ENCODE assay signal across 8 mouse cellular contexts in genomic region chr13:21783255-21783617, GRCm38 (mm10). TPM values are rescaled to one million over a fixed set of nuclear protein-coding genes. Genes with fewer than 3 reads are reported as not detected.
DNase-seq lines count a peak whose midpoint lies in the region; ATAC-seq and TF ChIP-seq lines count a peak whose summit lies in the region.

Gene Hist1h3i, minus strand, starts transcription at chr13:21783370.

- intact Hi-C loops in gastrocnemius, postnatal 36 days (cut with DNase I), result loop anchor here (10.0 kb wide), 1 partner anchor 68 kb away; the partner anchor contains the start of genes Hist1h2ai, Hist1h2bl and Hist1h3h
- intact Hi-C loops in left cerebral cortex, postnatal 36 days (cut with DNase I), result no loop called here

- H3K9ac ChIP-seq in intestine, embryonic 15.5 days, result peak within 1 kb of the TSS; percentile 47

- WGBS in intestine, embryonic 15.5 days, result under 1% methylated on average over 18 of the region's 20 CpGs
- under 1% methylated on average over 17 of the region's 20 CpGs for WGBS in midbrain, embryonic 10.5 days
- under 1% methylated on average over 16 of the region's 20 CpGs for WGBS in spleen, adult 2 months

- no peak for TF ChIP-seq CTCF in spleen, adult 2 months (IDR thresholded peaks at IDR 0.05; ENCODE audit: extremely low read depth, insufficient read depth, insufficient read length, insufficient replicate concordance)

- H3K4me1 ChIP-seq in intestine, embryonic 15.5 days (replicated peaks), result peaks cover 19% of the 10 kb centered on the region
- peaks cover 58% of the 10 kb centered on the region for H3K4me1 ChIP-seq in midbrain, embryonic 10.5 days
- no peaks in the 10 kb centered on the region; the same call in 1 of the 2 replicates for H3K4me1 ChIP-seq in spleen, adult 2 months (ENCODE audit: control insufficient read depth, insufficient read depth, insufficient read length)

- peak within 1 kb of the TSS; percentile 62 for H3K4me2 ChIP-seq in intestine, embryonic 15.5 days (replicated peaks)

- no peaks in the 10 kb centered on the region for H3K36me3 ChIP-seq in intestine, embryonic 15.5 days
- no peaks in the 10 kb centered on the region for H3K36me3 ChIP-seq in midbrain, embryonic 10.5 days
- H3K36me3 ChIP-seq in spleen, adult 2 months (ENCODE audit: control insufficient read depth, insufficient read depth, low read length), result no peaks in the 10 kb centered on the region

- no peaks in the 10 kb centered on the region for H3K27me3 ChIP-seq in intestine, embryonic 15.5 days (replicated peaks)
- H3K27me3 ChIP-seq in midbrain, embryonic 10.5 days (ENCODE audit: low read depth, poor library complexity, severe bottlenecking), result no peaks in the 10 kb centered on the region
- H3K27me3 ChIP-seq in spleen, adult 2 months (ENCODE audit: control insufficient read depth, insufficient read depth, low read length), result no peaks in the 10 kb centered on the region

- TF ChIP-seq POLR2A in spleen, adult 2 months (IDR thresholded peaks at IDR 0.05; ENCODE audit: low read depth, low read length), result peak; percentile 38

- DNase-seq in 416B (ENCODE audit: low read depth), result peak; percentile 99
- DNase-seq in adrenal gland, adult 2 months, result peak; percentile 79
- DNase-seq in embryo, embryonic 11.5 days (ENCODE audit: low read depth, low spot score), result peak; percentile 84
- DNase-seq in gastrocnemius, postnatal 36 days, result peak in 1 of 2 experiments; percentile 22
- peak; percentile 57 to 61 for DNase-seq in left cerebral cortex, postnatal 36 days (ENCODE audit: low spot score in 2 of 2)
- peak; percentile 59 for DNase-seq in midbrain, embryonic 10.5 days (ENCODE audit: low spot score)
- DNase-seq in spleen, adult 2 months (ENCODE audit: low read depth in 1 of 2, low spot score in 2 of 2), result peak; percentile 21 to 83

- H3K27ac ChIP-seq in intestine, embryonic 15.5 days, result peak within 1 kb of the TSS; percentile 86
- peak within 1 kb of the TSS; percentile 97 for H3K27ac ChIP-seq in midbrain, embryonic 10.5 days (replicated peaks)
- H3K27ac ChIP-seq in spleen, adult 2 months (ENCODE audit: insufficient read depth, low read length), result peak within 1 kb of the TSS; percentile 88

- H3K9me3 ChIP-seq in intestine, embryonic 15.5 days, result no peaks in the 10 kb centered on the region
- no peaks in the 10 kb centered on the region for H3K9me3 ChIP-seq in midbrain, embryonic 10.5 days (replicated peaks)

- H3K4me3 ChIP-seq in intestine, embryonic 15.5 days (replicated peaks), result peak within 1 kb of the TSS; percentile 39
- peak within 1 kb of the TSS; percentile 59 for H3K4me3 ChIP-seq in midbrain, embryonic 10.5 days
- peak within 1 kb of the TSS; percentile 51 for H3K4me3 ChIP-seq in spleen, adult 2 months (ENCODE audit: extremely low read depth, insufficient read depth, insufficient read length)

- peak; percentile 63 for ATAC-seq in intestine, embryonic 15.5 days

RNA-seq across cellular contexts. Expression of gene Hist1h3i, which starts in this region (rescaled TPM):
- 10 to 100 TPM; 41.4 to 42.7 TPM for total RNA-seq in adrenal gland, adult 2 months (2021)
- 16.8 and 25.5 TPM in 2 replicates for polyA plus RNA-seq in adrenal gland, adult 2 months (2012; rRNA removed)
- 10 to 100 TPM; 11.9 to 24.7 TPM for total RNA-seq in gastrocnemius, postnatal 36 days (2021)
- polyA plus RNA-seq in intestine, embryonic 15.5 days (2015; fragmentation: Nextera tagmentation; extraction: Ambion mirVana), result 89.5 and 101 TPM in 2 replicates
- total RNA-seq in left cerebral cortex, postnatal 36 days (2021), result 10 to 100 TPM; 55.4 to 73.3 TPM
- polyA plus RNA-seq in midbrain, embryonic 10.5 days (2016; fragmentation: Nextera tagmentation; extraction: Ambion mirVana), result 114 and 126 TPM in 2 replicates
- 77.1 and 125 TPM in 2 replicates for polyA plus RNA-seq in spleen, adult 2 months (2012; rRNA removed)
